Mouse (Mus musculus) thymus, adult 18-20 months (tissue): ENCODE data around the gene Trim60.
"Not testable (repeated sequence)": the region's sequence is repeated elsewhere in the genome, so short reads cannot be mapped to it uniquely, and the experiment has no call there.

Experiments used
- DNase-seq, 2 experiments: peaks; one replicate each; pipeline ENCODE4 v3.0.0; 2022; ENCODE audit warnings: mixed read lengths in 2 of 2

The Trim60 gene

GRCm38 (mm10) chr8:65018423-65018822, at the start of gene Trim60, which contains the start of gene Trim61:
Gene Trim60 (minus strand): TSS chr8:65018584.
Gene Trim61 (minus strand): TSS chr8:65018523.
- DNase-seq, result no peak

GRCm38 (mm10) chr8:65067694-65068472, 49.5 kb upstream of the Trim60 start:
- DNase-seq, result no peak

GRCm38 (mm10) chr8:65067031-65067430, 48.6 kb upstream of the Trim60 start:
- no peak for DNase-seq

GRCm38 (mm10) chr8:65065622-65066021, 47.2 kb upstream of the Trim60 start:
- DNase-seq, result no peak

- DNase-seq, result no peak
These were observed 45.7 kb upstream of the Trim60 start for GRCm38 (mm10) chr8:65064071-65064470.

- no peak for DNase-seq
These were observed 43.8 kb upstream of the Trim60 start for GRCm38 (mm10) chr8:65062195-65062594.

GRCm38 (mm10) chr8:65056722-65057121, 38.3 kb upstream of the Trim60 start:
- no peak for DNase-seq

- no peak for DNase-seq
These were observed 35.6 kb upstream of the Trim60 start for GRCm38 (mm10) chr8:65053968-65054367.

GRCm38 (mm10) chr8:65053554-65053953, 35.2 kb upstream of the Trim60 start:
- DNase-seq, result no peak

- no peak for DNase-seq
These were observed 29.4 kb upstream of the Trim60 start for GRCm38 (mm10) chr8:65047801-65048200.

- DNase-seq, result no peak
These were observed 28.8 kb upstream of the Trim60 start for GRCm38 (mm10) chr8:65047193-65047592.

- DNase-seq, result no peak
These were observed 28.2 kb upstream of the Trim60 start for GRCm38 (mm10) chr8:65046565-65046964.

GRCm38 (mm10) chr8:65037117-65037533, 18.7 kb upstream of the Trim60 start, which contains the start of gene Apela:
Gene Apela (minus strand): TSS chr8:65037336.
- DNase-seq, result no peak

- DNase-seq, result no peak
These were observed 15.8 kb upstream of the Trim60 start for GRCm38 (mm10) chr8:65034136-65034535.

GRCm38 (mm10) chr8:65033056-65033455, 14.7 kb upstream of the Trim60 start:
- no peak for DNase-seq

GRCm38 (mm10) chr8:65032107-65032506, 13.7 kb upstream of the Trim60 start:
- no peak for DNase-seq

- DNase-seq, result no peak
These were observed 12.5 kb upstream of the Trim60 start for GRCm38 (mm10) chr8:65030735-65031485.

- no peak for DNase-seq
These were observed 11.4 kb upstream of the Trim60 start for GRCm38 (mm10) chr8:65029776-65030175.

- DNase-seq, result no peak
These were observed 10.7 kb upstream of the Trim60 start for GRCm38 (mm10) chr8:65028959-65029686.

GRCm38 (mm10) chr8:65022485-65022884, 4.1 kb upstream of the Trim60 start:
- DNase-seq, result no peak

- DNase-seq, result not testable (repeated sequence)
These were observed 10.8 kb downstream of the Trim60 start for GRCm38 (mm10) chr8:65007616-65008015.

GRCm38 (mm10) chr8:64998806-64999365, 19.5 kb downstream of the Trim60 start:
- DNase-seq, result no peak

- no peak for DNase-seq
These were observed 30.7 kb downstream of the Trim60 start, which contains the start of gene Trim75 for GRCm38 (mm10) chr8:64987731-64988130. Gene Trim75 (minus strand): TSS chr8:64987831.
